Mouse (Mus musculus): Measurements from ENCODE around the gene Rnf115. TPM values are rescaled to one million over a fixed set of nuclear protein-coding genes. Genes with fewer than 3 reads are reported as not detected.

The Rnf115 gene
- polyA plus RNA-seq, 1 experiment from 2014 or later: 72.2 TPM

- Histone ChIP-seq H3K4me2 (no peak overlapping the region), H3K4me1 (replicated peaks) (0 out of 2 replicates have a peak, but pooled peaks cover 3% of the 10 kb centered on the region), H3K9ac (no peak overlapping the region), H3K36me3 (no peaks in the 10 kb centered on the region), H3K4me3 (no peak overlapping the region), H3K27me3 (no peaks in the 10 kb centered on the region), H3K9me3 (no peaks in the 10 kb centered on the region), H3K27ac (replicated peaks) (no peak overlapping the region)
- ATAC-seq (ENCODE audit: low FRiP score, low read depth): no peak
- 40% methylated on average over 15 of the region's 15 CpGs for WGBS
These were observed 100.9 kb downstream of the Rnf115 start for GRCm38 (mm10) chr3:96828308-96828864.

GRCm38 (mm10) chr3:96828984-96829383 lies 101.5 kb downstream of the Rnf115 start, which contains the start of the genes Pdzk1 and Cd160:
TSS of gene Pdzk1 (plus strand) at chr3:96829284.
TSS of gene Cd160 (minus strand) at chr3:96829351.
- H3K4me3 ChIP-seq: no peak within 1 kb of the TSS
- 79% methylated on average over 1 of the region's 1 CpGs for WGBS
- H3K27me3 ChIP-seq: no peaks in the 10 kb centered on the region
- H3K4me2 ChIP-seq: no peak within 1 kb of the TSS
- H3K36me3 ChIP-seq: no peaks in the 10 kb centered on the region
- ATAC-seq (ENCODE audit: low FRiP score, low read depth): no peak
- H3K27ac ChIP-seq (replicated peaks): no peak within 1 kb of the TSS
- no peaks in the 10 kb centered on the region for H3K9me3 ChIP-seq
- 0 out of 2 replicates have a peak, but pooled peaks cover 3% of the 10 kb centered on the region for H3K4me1 ChIP-seq (replicated peaks)
- H3K9ac ChIP-seq: no peak within 1 kb of the TSS

- Histone ChIP-seq H3K27me3 (no peaks in the 10 kb centered on the region), H3K36me3 (no peaks in the 10 kb centered on the region), H3K4me2 (no peak overlapping the region), H3K4me1 (replicated peaks) (0 out of 2 replicates have a peak, but pooled peaks cover 3% of the 10 kb centered on the region), H3K9ac (no peak overlapping the region), H3K4me3 (no peak overlapping the region), H3K9me3 (no peaks in the 10 kb centered on the region), H3K27ac (replicated peaks) (no peak overlapping the region)
- ATAC-seq (ENCODE audit: low FRiP score, low read depth): no peak
- WGBS: 76% methylated on average over 10 of the region's 10 CpGs
These were observed 102.4 kb downstream of the Rnf115 start for GRCm38 (mm10) chr3:96829856-96830255.

GRCm38 (mm10) chr3:96832930-96833329 lies 105.5 kb downstream of the Rnf115 start:
- no peak for ATAC-seq (ENCODE audit: low FRiP score, low read depth)
- H3K36me3 ChIP-seq: no peaks in the 10 kb centered on the region
- H3K27ac ChIP-seq (replicated peaks): no peak overlapping the region
- H3K4me2 ChIP-seq: no peak overlapping the region
- no peak overlapping the region for H3K4me3 ChIP-seq
- H3K9ac ChIP-seq: no peak overlapping the region
- H3K4me1 ChIP-seq (replicated peaks): 0 out of 2 replicates have a peak, but pooled peaks cover 3% of the 10 kb centered on the region
- no peaks in the 10 kb centered on the region for H3K9me3 ChIP-seq
- 25% methylated on average over 5 of the region's 5 CpGs for WGBS
- H3K27me3 ChIP-seq: no peaks in the 10 kb centered on the region

GRCm38 (mm10) chr3:96834587-96835348 lies 107.3 kb downstream of the Rnf115 start:
- no peaks in the 10 kb centered on the region for H3K36me3 ChIP-seq

GRCm38 (mm10) chr3:96836414-96836813 lies 109.0 kb downstream of the Rnf115 start:
- ATAC-seq (ENCODE audit: low FRiP score, low read depth): no peak
- Histone ChIP-seq H3K4me1 (replicated peaks) (no peaks in the 10 kb centered on the region), H3K27me3 (no peaks in the 10 kb centered on the region), H3K9ac (no peak overlapping the region), H3K36me3 (no peaks in the 10 kb centered on the region), H3K4me2 (no peak overlapping the region), H3K27ac (replicated peaks) (no peak overlapping the region), H3K4me3 (no peak overlapping the region), H3K9me3 (no peaks in the 10 kb centered on the region)
- 63% methylated on average over 2 of the region's 2 CpGs for WGBS

More at GRCm38 (mm10) chr3:96834587-96835348, 107.3 kb downstream of the Rnf115 start:
- no peaks in the 10 kb centered on the region for H3K27me3 ChIP-seq
- no peak overlapping the region for H3K27ac ChIP-seq (replicated peaks)
- H3K4me1 ChIP-seq (replicated peaks): no peaks in the 10 kb centered on the region
- ATAC-seq (ENCODE audit: low FRiP score, low read depth): no peak
- H3K4me3 ChIP-seq: no peak overlapping the region
- WGBS: 75% methylated on average over 7 of the region's 7 CpGs
- H3K9me3 ChIP-seq: no peaks in the 10 kb centered on the region
- no peak overlapping the region for H3K4me2 ChIP-seq
- no peak overlapping the region for H3K9ac ChIP-seq

GRCm38 (mm10) chr3:96838996-96839645 lies 111.7 kb downstream of the Rnf115 start:
- no peak overlapping the region for H3K9ac ChIP-seq
- no peaks in the 10 kb centered on the region for H3K27me3 ChIP-seq
- ATAC-seq (ENCODE audit: low FRiP score, low read depth): no peak
- 86% methylated on average over 7 of the region's 7 CpGs for WGBS
- no peaks in the 10 kb centered on the region for H3K36me3 ChIP-seq
- H3K4me2 ChIP-seq: no peak overlapping the region
- no peak overlapping the region for H3K27ac ChIP-seq (replicated peaks)
- H3K4me3 ChIP-seq: no peak overlapping the region
- no peaks in the 10 kb centered on the region for H3K4me1 ChIP-seq (replicated peaks)
- no peaks in the 10 kb centered on the region for H3K9me3 ChIP-seq

Other genes with a start within 250 kb of the Rnf115 start
- gene Hfe2, start 202.5 kb upstream of the Rnf115 start, polyA plus RNA-seq (2015; fragmentation: Nextera tagmentation; extraction: Ambion mirVana): 1.9 and 2.0 TPM in 2 replicates
- gene Txnip, start 169.7 kb upstream of the Rnf115 start, polyA plus RNA-seq (2015; fragmentation: Nextera tagmentation; extraction: Ambion mirVana): 48.2 and 53.0 TPM in 2 replicates
- gene Gm16253, start 150.7 kb upstream of the Rnf115 start, polyA plus RNA-seq (2015; fragmentation: Nextera tagmentation; extraction: Ambion mirVana): 1.8 and 2.2 TPM in 2 replicates
- 36.8 and 38.8 TPM in 2 replicates for gene Polr3gl, start 133.5 kb upstream of the Rnf115 start, polyA plus RNA-seq (2015; fragmentation: Nextera tagmentation; extraction: Ambion mirVana)
- 16.7 and 19.9 TPM in 2 replicates for gene Ankrd34a, start 131.0 kb upstream of the Rnf115 start, polyA plus RNA-seq (2015; fragmentation: Nextera tagmentation; extraction: Ambion mirVana)
- 5.4 and 6.1 TPM in 2 replicates for gene Lix1l, start 126.5 kb upstream of the Rnf115 start, polyA plus RNA-seq (2015; fragmentation: Nextera tagmentation; extraction: Ambion mirVana)
- gene Rbm8a, start 97.7 kb upstream of the Rnf115 start, polyA plus RNA-seq (2015; fragmentation: Nextera tagmentation; extraction: Ambion mirVana): 109 and 119 TPM in 2 replicates
- gene Pex11b, start 92.3 kb upstream of the Rnf115 start, polyA plus RNA-seq (2015; fragmentation: Nextera tagmentation; extraction: Ambion mirVana): 54.7 and 59.9 TPM in 2 replicates
- gene Gm42957, start 92.2 kb upstream of the Rnf115 start, polyA plus RNA-seq (2015; fragmentation: Nextera tagmentation; extraction: Ambion mirVana): 0.05 and 0.13 TPM in 2 replicates
- 1.1 and 1.4 TPM in 2 replicates for gene Itga10, start 82.1 kb upstream of the Rnf115 start, polyA plus RNA-seq (2015; fragmentation: Nextera tagmentation; extraction: Ambion mirVana)
- 2.2 and 2.7 TPM in 2 replicates for gene Ankrd35, start 57.5 kb upstream of the Rnf115 start, polyA plus RNA-seq (2015; fragmentation: Nextera tagmentation; extraction: Ambion mirVana)
- gene Pias3, start 31.3 kb upstream of the Rnf115 start, polyA plus RNA-seq (2015; fragmentation: Nextera tagmentation; extraction: Ambion mirVana): 38.3 and 42.6 TPM in 2 replicates
- gene Nudt17, start 19.1 kb upstream of the Rnf115 start, polyA plus RNA-seq (2015; fragmentation: Nextera tagmentation; extraction: Ambion mirVana): 19.0 and 19.4 TPM in 2 replicates
- 29.7 and 31.1 TPM in 2 replicates for gene Polr3c, start within 50 bp of the Rnf115 start, polyA plus RNA-seq (2015; fragmentation: Nextera tagmentation; extraction: Ambion mirVana)
- gene Pdzk1, start 101.6 kb downstream of the Rnf115 start, polyA plus RNA-seq (2015; fragmentation: Nextera tagmentation; extraction: Ambion mirVana): 0.16 TPM in 1 of 2 replicates, not detected in the other
- 0.26 and 0.29 TPM in 2 replicates for gene Cd160, start 101.7 kb downstream of the Rnf115 start, polyA plus RNA-seq (2015; fragmentation: Nextera tagmentation; extraction: Ambion mirVana)
- gene Gja5, start 177.0 kb downstream of the Rnf115 start, polyA plus RNA-seq (2015; fragmentation: Nextera tagmentation; extraction: Ambion mirVana): 3.1 and 3.3 TPM in 2 replicates
- gene Gpr89, start 177.7 kb downstream of the Rnf115 start, polyA plus RNA-seq (2015; fragmentation: Nextera tagmentation; extraction: Ambion mirVana): 38.5 and 41.6 TPM in 2 replicates
- 0.03 TPM in 1 of 2 replicates, not detected in the other for gene Gja8, start 198.4 kb downstream of the Rnf115 start, polyA plus RNA-seq (2015; fragmentation: Nextera tagmentation; extraction: Ambion mirVana)

Measured in hindbrain, embryonic 15.5 days (tissue).